Mouse (Mus musculus) embryonic stem cell, embryonic (primary cell): Measurements from ENCODE around the gene Armh4.
"Not testable (repeated sequence)": the region's sequence is repeated elsewhere in the genome, so short reads cannot be mapped to it uniquely, and the experiment has no call there.

ENCODE experiments used
- CTCF ChIA-PET, 4 experiments: fragments of 300-600 bp in 2 of 4; fragments of 350-600 bp in 2 of 4; sonication (Branson Sonifier 250); formaldehyde crosslinking; loops; one replicate each; lab custom pipeline; 2022; ENCODE audit warnings: inconsistent platforms in 2 of 4; lab: Charles Lee
- POLR2A ChIA-PET, 4 experiments: fragments of 300-600 bp in 2 of 4; fragments of 350-600 bp in 2 of 4; sonication (Branson Sonifier 250); formaldehyde crosslinking; loops; one replicate each; lab custom pipeline; 2022; ENCODE audit warnings: antibody characterized with exemption in 4 of 4, inconsistent platforms in 1 of 4; lab: Charles Lee

The Armh4 gene

GRCm38 (mm10) chr14:49782715-49783531 is at the start of gene Armh4:
Gene Armh4 (minus strand): TSS chr14:49783383.
- CTCF ChIA-PET: interaction anchor here in 3 of 4 experiments (0.6 to 1.7 kb wide), 8 partner anchors 18 to 584 kb away, joined by 3 to 6 read pairs (median 4); no protein-coding TSS in a partner anchor
- POLR2A ChIA-PET: interaction anchor here (0.6 to 2.1 kb wide), 14 partner anchors 10 to 1024 kb away, joined by 3 to 12 read pairs (median 4); partner anchors contain the start of genes Ccnb1ip1 (in 1 of the 4), Naa30 (in 1 of the 4) and Parp2 (in 1 of the 4)

- CTCF ChIA-PET: interaction anchor here in 2 of 4 experiments (0.7 to 1.6 kb wide), 2 partner anchors 28 to 46 kb away, joined by 3 to 5 read pairs; partner anchors contain the start of gene Armh4 (in 1 of the 2)
- POLR2A ChIA-PET: interaction anchor here in 2 of 4 experiments (0.7 to 1.5 kb wide), 2 partner anchors 9 to 11 kb away, joined by 3 to 4 read pairs; no protein-coding TSS in a partner anchor
Measured at GRCm38 (mm10) chr14:49829192-49830171, 46.3 kb upstream of the Armh4 start.

GRCm38 (mm10) chr14:49819721-49820440 is 36.7 kb upstream of the Armh4 start:
- CTCF ChIA-PET: not testable (repeated sequence)
- POLR2A ChIA-PET: interaction anchor here in 2 of 4 experiments (0.6 to 3.3 kb wide), 5 partner anchors 10 to 822 kb away, joined by 3 to 12 read pairs (median 4); partner anchors contain the start of gene Armh4 (in 2 of the 2)

- POLR2A ChIA-PET: interaction anchor here in 3 of 4 experiments (0.9 to 3.3 kb wide), 4 partner anchors 11 to 147 kb away, joined by 3 to 12 read pairs (median 6); partner anchors contain the start of gene Armh4 (in 2 of the 3)
- CTCF ChIA-PET: not testable (repeated sequence)
Measured at GRCm38 (mm10) chr14:49818713-49819208, 35.6 kb upstream of the Armh4 start.

- CTCF ChIA-PET: not testable (repeated sequence)
- POLR2A ChIA-PET: interaction anchor here in 1 of 4 experiments (1.0 kb wide), 1 partner anchor 30 kb away, joined by 3 read pairs; the partner anchor contains the start of gene Armh4
Measured at GRCm38 (mm10) chr14:49812966-49813365, 29.8 kb upstream of the Armh4 start.

GRCm38 (mm10) chr14:49805051-49805450 is 21.9 kb upstream of the Armh4 start:
- CTCF ChIA-PET, POLR2A ChIA-PET: not testable (repeated sequence)

GRCm38 (mm10) chr14:49801444-49801843 is 18.3 kb upstream of the Armh4 start:
- POLR2A ChIA-PET: interaction anchor here in 1 of 4 experiments (1.5 kb wide), 1 partner anchor 31 kb away, joined by 4 read pairs; no protein-coding TSS in a partner anchor
- CTCF ChIA-PET: interaction anchor here in 3 of 4 experiments (0.6 to 2.5 kb wide), 6 partner anchors 16 to 476 kb away, joined by 3 to 7 read pairs (median 4); partner anchors contain the start of gene Armh4 (in 1 of the 3)

GRCm38 (mm10) chr14:49793948-49794347 is 10.8 kb upstream of the Armh4 start:
- ChIA-PET CTCF (no interaction called here), POLR2A (interaction anchor here in 1 of 4 experiments (1.8 kb wide), 1 partner anchor 11 kb away, joined by 4 read pairs; the partner anchor contains the start of gene Armh4)

- POLR2A ChIA-PET: no interaction called here
- CTCF ChIA-PET: no interaction called here
Measured at GRCm38 (mm10) chr14:49790542-49790941, 7.4 kb upstream of the Armh4 start.

GRCm38 (mm10) chr14:49785793-49786192 is 2.6 kb upstream of the Armh4 start:
- ChIA-PET CTCF (interaction anchor here in 3 of 4 experiments (0.6 to 2.1 kb wide), 7 partner anchors 10 to 547 kb away, joined by 3 to 8 read pairs (median 3); no protein-coding TSS in a partner anchor), POLR2A (no interaction called here)

GRCm38 (mm10) chr14:49783866-49784265 is 683 bp upstream of the Armh4 start:
- POLR2A ChIA-PET: interaction anchor here in 3 of 4 experiments (0.6 to 2.1 kb wide), 8 partner anchors 10 to 1023 kb away, joined by 3 to 12 read pairs (median 4); partner anchors contain the start of genes Ccnb1ip1 (in 1 of the 3), Naa30 (in 1 of the 3) and Parp2 (in 1 of the 3)

GRCm38 (mm10) chr14:49780416-49780815 is 2.8 kb downstream of the Armh4 start:
- ChIA-PET POLR2A (no interaction called here), CTCF (no interaction called here)

More at GRCm38 (mm10) chr14:49783866-49784265, 683 bp upstream of the Armh4 start:
- CTCF ChIA-PET: interaction anchor here in 3 of 4 experiments (0.6 to 1.6 kb wide), 5 partner anchors 17 to 583 kb away, joined by 3 to 6 read pairs (median 4); no protein-coding TSS in a partner anchor

- POLR2A ChIA-PET, CTCF ChIA-PET: not testable (repeated sequence)
Measured at GRCm38 (mm10) chr14:49777539-49777938, 5.6 kb downstream of the Armh4 start.

GRCm38 (mm10) chr14:49771746-49772145 is 11.4 kb downstream of the Armh4 start:
- CTCF ChIA-PET: no interaction called here

GRCm38 (mm10) chr14:49766601-49767000 is 16.6 kb downstream of the Armh4 start:
- POLR2A ChIA-PET: no interaction called here
- CTCF ChIA-PET: no interaction called here

More at GRCm38 (mm10) chr14:49771746-49772145, 11.4 kb downstream of the Armh4 start:
- POLR2A ChIA-PET: no interaction called here

- ChIA-PET POLR2A (no interaction called here), CTCF (no interaction called here)
Measured at GRCm38 (mm10) chr14:49755845-49756244, 27.3 kb downstream of the Armh4 start.

GRCm38 (mm10) chr14:49752614-49753013 is 30.6 kb downstream of the Armh4 start:
- ChIA-PET POLR2A (no interaction called here), CTCF (no interaction called here)
